Mouse (Mus musculus): ENCODE results near the gene Vcam1.

- TF ChIP-seq CTCF (IDR thresholded peaks at IDR 0.05; ENCODE audit: insufficient read depth, low read length) (no peak), POLR2A (IDR thresholded peaks at IDR 0.05; ENCODE audit: borderline replicate concordance, extremely low read depth, low read depth, low read length) (no peak)
Observed at GRCm38 (mm10) chr3:116072584-116072983, 56.9 kb downstream of the Vcam1 start.

All from lung, adult 2 months (tissue).